Mouse (Mus musculus): ENCODE results near the gene Spata2l.

DNA sequence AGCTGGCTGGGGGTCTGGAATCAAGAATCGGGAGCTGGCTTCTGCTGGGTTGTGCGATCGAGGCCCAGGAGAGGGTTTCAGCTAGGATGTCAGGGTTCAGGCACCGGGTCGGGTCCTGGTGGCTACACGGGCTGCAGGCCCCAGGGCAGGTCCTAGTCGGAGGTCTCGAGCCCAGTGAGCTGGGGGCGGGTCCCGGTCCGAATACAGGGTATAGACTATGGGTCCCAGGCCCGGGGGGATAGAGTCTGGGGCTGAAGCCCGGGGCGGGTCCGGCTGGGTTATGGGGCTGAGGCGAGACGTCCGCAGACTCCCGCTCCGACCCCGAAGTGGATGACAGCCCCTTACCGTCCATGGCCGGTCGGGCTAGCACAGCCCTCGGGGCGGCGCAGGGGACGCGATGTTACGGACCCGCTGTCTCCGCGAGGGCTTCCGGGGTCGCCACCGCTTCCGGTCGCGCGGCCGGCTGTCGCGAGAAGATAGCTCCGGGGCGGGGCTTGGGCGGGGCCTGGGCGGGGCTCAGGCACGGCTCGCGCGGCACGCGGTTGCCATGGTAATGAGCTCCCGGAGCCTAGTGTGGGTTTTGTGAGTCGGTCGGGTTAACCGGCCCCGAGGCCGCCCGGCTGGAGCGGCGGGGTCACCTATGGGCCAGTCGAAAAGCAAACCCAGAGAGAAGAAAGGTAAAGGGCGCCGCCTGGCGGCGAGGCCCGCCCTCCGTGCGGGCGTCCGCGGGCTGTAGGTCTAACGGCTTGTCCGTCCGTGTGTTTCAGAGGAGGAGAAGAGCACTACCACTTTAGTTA is 23.5 kb downstream of the Spata2l start, which contains the start of the genes Chmp1a and Spata33:
- TF ChIP-seq CTCF (conservative IDR thresholded peaks at IDR 0.05; ENCODE audit: insufficient read depth, insufficient read length, low read depth, low read length) (peak; percentile 63), POLR2A (IDR thresholded peaks at IDR 0.05; ENCODE audit: low read depth, low read length) (peak; percentile 75)
